Mouse (Mus musculus) mouse trophoblast stem cell (cell line): Measurements from ENCODE around the gene Aqp1.

Source experiments
- in situ Hi-C, 2 experiments: fragments of 300-500 bp; cut with MseI, MboI; formaldehyde crosslinking; loops; 2 replicates in 1 of 2; 3 replicates in 1 of 2; pipeline ENCODE4 v1.15.1; 2025

Aqp1 gene

GRCm38 (mm10) chr6:55335989-55336514 lies at the start of gene Aqp1:
TSS of gene Aqp1 (plus strand) at chr6:55336432.
- in situ Hi-C loops = no loop called here

- in situ Hi-C loops = no loop called here
These were observed 48.1 kb upstream of the Aqp1 start for GRCm38 (mm10) chr6:55288007-55288602.

- in situ Hi-C loops = no loop called here
These were observed 41.6 kb upstream of the Aqp1 start for GRCm38 (mm10) chr6:55294549-55295131.

DNA sequence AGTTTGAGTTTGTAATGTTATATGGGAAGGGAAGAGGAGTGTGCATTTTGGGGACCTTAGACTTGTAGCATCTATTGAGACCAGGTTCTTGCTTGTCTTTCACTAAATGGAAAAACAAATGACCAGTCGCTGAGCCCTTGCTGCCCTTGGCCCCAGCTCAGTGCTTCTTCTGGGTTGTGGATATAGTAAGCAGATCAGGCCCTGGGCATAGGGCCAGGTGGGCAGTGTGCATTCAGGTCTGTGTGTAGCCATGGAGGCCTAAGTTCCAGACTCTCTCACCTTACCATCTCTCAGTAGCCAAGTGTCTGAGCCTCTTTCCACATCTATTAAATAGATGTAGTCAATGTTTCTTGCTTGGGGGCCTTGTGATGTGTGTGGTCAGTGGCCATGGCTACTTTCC lies 40.9 kb upstream of the Aqp1 start:
- in situ Hi-C loops = no loop called here

- in situ Hi-C loops = no loop called here
These were observed 36.8 kb upstream of the Aqp1 start for GRCm38 (mm10) chr6:55299482-55299881.

GRCm38 (mm10) chr6:55299917-55300316 lies 36.3 kb upstream of the Aqp1 start:
- in situ Hi-C loops = no loop called here

GRCm38 (mm10) chr6:55300704-55301103 lies 35.5 kb upstream of the Aqp1 start:
- in situ Hi-C loops = no loop called here

DNA sequence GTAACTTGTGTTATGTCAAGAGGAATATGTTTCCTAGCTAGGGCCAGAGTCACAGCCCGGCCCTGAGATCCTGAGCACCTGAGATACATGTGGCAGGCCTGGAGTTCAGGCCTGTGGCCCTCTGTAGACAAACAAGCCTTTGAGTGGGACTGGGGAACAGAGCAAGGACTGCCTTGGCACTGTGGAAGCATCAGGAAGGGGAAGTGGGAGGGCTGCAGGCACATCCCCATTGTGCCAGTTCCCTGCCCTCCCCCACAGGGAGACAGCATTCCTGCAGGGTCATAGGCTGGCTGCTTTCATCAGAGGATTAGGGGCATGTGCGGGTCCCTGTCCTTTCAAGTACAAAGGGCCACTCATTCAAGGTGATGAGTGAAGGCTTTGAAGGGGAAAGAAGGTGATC lies 26.1 kb upstream of the Aqp1 start:
- in situ Hi-C loops = no loop called here

DNA sequence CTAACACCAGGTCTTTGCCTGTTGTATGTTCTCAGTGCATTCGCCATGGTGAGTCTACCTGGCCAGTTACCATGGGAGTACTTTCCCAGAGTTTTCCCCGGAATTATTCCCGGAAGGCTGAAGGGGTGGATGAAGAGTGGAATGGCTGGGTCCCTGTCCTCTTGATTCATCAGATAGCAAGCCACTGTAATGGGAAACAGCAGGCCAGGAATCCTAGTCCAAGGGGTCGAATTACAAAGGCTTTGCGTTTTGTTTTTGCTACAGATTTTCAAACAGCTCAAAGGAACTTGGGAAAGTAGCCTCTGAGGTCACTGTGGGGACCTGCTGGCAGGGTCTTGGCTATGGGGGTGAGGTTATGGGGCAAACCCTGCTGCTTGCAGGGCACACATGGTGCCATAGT lies 24.3 kb upstream of the Aqp1 start:
- in situ Hi-C loops = no loop called here

DNA sequence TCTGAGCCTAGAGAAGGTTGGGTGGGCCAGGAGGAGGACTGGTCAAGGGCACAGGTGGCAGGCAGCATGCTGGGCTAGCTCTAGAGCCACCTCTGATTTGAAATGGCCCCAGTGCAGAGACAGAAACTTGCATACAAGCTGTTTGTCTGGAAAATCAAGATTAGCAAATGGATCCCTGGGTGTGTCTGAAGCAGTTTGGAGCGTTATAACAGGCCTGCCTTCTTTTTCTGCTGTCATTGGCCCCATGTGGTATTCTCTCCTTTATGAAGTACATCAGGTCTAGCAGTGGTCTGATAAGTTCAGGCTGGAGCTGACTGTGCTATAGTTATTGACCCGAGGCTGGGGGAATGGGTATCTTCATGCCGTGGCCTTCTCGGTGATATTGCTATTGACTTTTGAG lies 22.3 kb upstream of the Aqp1 start:
- in situ Hi-C loops = no loop called here

DNA sequence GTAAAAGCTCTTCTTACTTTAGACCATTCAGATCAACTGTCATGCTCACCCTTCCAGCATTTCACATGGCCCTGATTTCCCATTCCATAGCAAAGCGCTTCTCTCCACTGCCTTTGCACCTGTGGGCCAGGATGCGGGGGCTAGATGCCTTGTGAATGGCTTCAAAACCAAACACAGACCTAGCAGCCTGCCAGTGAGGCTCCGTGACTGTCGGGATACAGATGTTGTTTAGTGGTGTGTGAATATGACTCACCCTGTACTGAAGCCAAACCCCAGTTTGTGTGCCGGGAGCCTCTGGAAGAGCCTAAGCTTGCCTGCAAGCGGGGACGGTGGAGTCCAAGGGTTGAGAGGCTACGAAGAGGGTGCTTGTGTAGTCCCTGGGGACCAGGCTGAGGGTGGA lies 21.6 kb upstream of the Aqp1 start:
- in situ Hi-C loops = no loop called here

DNA sequence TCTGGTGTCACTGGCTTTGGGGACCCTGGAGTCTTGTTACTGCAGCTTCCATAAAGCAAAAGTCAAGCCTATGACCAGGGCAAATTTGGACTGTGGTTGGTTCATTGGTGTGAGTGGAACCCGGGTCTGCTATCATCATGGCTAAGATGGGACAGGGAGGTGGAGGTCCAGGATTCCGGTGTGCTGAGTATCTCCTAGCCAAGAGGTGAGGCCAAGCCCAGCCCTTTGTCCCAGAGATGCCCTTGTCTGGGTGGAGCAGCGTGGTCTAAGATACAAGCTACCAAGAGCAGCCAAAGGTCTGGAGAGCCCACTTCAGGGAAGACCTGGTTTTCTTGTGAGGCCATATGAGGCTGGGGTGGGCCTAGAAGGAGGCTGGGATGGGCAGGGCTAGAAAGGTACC lies 17.6 kb upstream of the Aqp1 start:
- in situ Hi-C loops = no loop called here

- in situ Hi-C loops = no loop called here
These were observed 16.4 kb upstream of the Aqp1 start for GRCm38 (mm10) chr6:55319585-55320551.

DNA sequence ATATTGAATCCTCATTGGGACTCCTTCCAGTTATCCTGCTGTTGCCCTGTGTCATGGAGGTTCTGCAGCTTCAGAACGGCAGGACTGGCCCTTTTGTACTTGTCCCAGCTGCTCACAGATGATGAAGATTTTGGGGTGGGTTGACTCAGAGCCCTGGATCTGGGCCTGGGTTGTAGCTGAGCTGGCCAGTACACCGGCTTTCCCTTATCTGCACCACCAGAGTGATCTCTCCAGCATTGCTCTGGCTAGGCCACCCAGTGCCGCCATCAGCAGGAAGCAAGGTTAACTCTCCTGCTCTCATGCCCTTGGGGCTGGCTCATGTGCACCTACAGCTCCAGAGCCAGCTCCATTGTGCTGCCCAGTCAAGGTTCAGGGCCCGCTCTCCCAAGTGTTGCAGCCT lies 15.3 kb upstream of the Aqp1 start:
- in situ Hi-C loops = no loop called here

DNA sequence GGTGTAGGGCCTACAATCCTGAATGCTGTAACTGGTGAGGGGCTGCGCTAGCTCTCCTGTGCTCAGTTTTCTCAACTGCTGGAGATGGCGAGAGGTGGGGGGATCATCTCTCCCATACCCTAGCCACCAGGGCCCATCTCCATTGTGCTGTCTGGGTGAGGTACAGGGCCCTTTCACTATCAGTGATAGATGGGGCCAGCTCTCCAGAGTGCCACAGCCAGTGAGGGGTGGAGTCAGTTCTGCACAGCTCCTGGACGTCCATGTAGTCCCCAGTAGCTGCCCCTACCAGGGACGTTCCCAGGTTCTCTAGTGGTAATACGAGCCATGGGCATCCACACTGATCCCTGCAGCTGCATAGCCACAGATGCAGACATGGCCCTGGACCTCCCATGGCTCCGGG lies 14.7 kb upstream of the Aqp1 start:
- in situ Hi-C loops = no loop called here

DNA sequence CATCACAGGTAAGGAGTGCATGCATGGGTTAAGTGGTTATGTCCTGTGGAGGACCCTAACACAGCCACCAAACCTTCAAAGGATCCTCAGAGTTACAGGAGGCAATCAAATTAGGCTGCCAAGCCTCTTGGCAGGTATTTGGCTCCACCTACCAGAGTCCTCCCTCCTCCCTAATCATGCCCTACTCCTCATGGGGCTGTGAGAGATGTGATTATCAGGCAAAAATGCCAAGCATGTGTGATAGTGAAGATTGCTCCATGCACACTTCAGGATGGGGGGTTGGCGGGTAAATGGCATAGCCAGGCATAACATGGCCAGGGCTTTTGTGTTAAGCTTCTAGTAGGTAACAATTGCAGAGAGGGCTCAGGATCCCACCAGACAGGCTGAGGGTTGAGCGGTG lies 13.3 kb upstream of the Aqp1 start:
- in situ Hi-C loops = no loop called here

GRCm38 (mm10) chr6:55323908-55324634 lies 12.2 kb upstream of the Aqp1 start:
- in situ Hi-C loops = no loop called here

- in situ Hi-C loops = no loop called here
These were observed 11.4 kb upstream of the Aqp1 start for GRCm38 (mm10) chr6:55324785-55325184.

GRCm38 (mm10) chr6:55326299-55326698 lies 9.9 kb upstream of the Aqp1 start:
- in situ Hi-C loops = no loop called here

GRCm38 (mm10) chr6:55327326-55327725 lies 8.9 kb upstream of the Aqp1 start:
- in situ Hi-C loops = no loop called here

- in situ Hi-C loops = no loop called here
These were observed 8.1 kb upstream of the Aqp1 start for GRCm38 (mm10) chr6:55328179-55328578.

- in situ Hi-C loops = no loop called here
These were observed 4.9 kb upstream of the Aqp1 start for GRCm38 (mm10) chr6:55331315-55331714.
